Mouse (Mus musculus) gastrocnemius, postnatal 36 days (tissue): ENCODE measurements around the gene Slc17a7. TPM values are rescaled to one million over a fixed set of nuclear protein-coding genes. Genes with fewer than 3 reads are reported as not detected.

Source experiments
- microRNA-seq, 2 experiments: library from miRNA; unstranded; fragments of <30 nt; microRNA quantifications; one replicate each; pipeline ENCODE4 v1.2.0; 2021
- total RNA-seq, 2 experiments: library from RNA; stranded (reverse); gene quantifications; 2 replicates each; pipeline ENCODE4 v1.2.3; 2021

Gene Slc17a7
- total RNA-seq, 2 experiments from 2014 or later = 0.76 to 0.79 TPM

Small RNA genes within 50 kb of the gene (microRNA-seq; reads per million reads assigned to microRNA genes)
- gene Mir150 (726 to 763 reads per million in 2 experiments), gene Mir5121 (15.8 to 16.3 reads per million in 2 experiments), gene Mir7055 (0 reads per million in 2 experiments)

Other genes starting within 250 kb of the Slc17a7 start
- gene Ap2a1, start 234.5 kb upstream of the Slc17a7 start, total RNA-seq = 10 to 100 TPM; 55.0 to 56.3 TPM
- not detected for gene Tsks, start 220.7 kb upstream of the Slc17a7 start, total RNA-seq
- 1 to 10 TPM; 1.2 to 1.8 TPM for gene Cpt1c, start 189.1 kb upstream of the Slc17a7 start, total RNA-seq
- gene Prmt1, start 177.4 kb upstream of the Slc17a7 start, total RNA-seq = 100 to 1,000 TPM; 105 to 123 TPM
- gene Irf3, start 166.3 kb upstream of the Slc17a7 start, total RNA-seq = 10 to 100 TPM; 18.3 to 20.3 TPM
- 1 to 10 TPM; 8.0 to 8.9 TPM for gene Bcl2l12, start 165.2 kb upstream of the Slc17a7 start, total RNA-seq
- gene Scaf1, start 147.6 kb upstream of the Slc17a7 start, total RNA-seq = 10 to 100 TPM; 36.9 to 40.2 TPM
- 10 to 100 TPM; 20.6 to 21.8 TPM for gene Rras, start 146.0 kb upstream of the Slc17a7 start, total RNA-seq
- 10 to 100 TPM; 11.3 to 14.1 TPM for gene Prr12, start 111.1 kb upstream of the Slc17a7 start, total RNA-seq
- gene Nosip, start 101.5 kb upstream of the Slc17a7 start, total RNA-seq = 10 to 100 TPM; 29.0 to 30.8 TPM
- gene Prrg2, start 101.3 kb upstream of the Slc17a7 start, total RNA-seq = 1 to 10 TPM; 8.0 to 8.8 TPM
- 10 to 100 TPM; 17.3 to 20.9 TPM for gene Rcn3, start 71.7 kb upstream of the Slc17a7 start, total RNA-seq
- 10 to 100 TPM; 39.2 to 40.0 TPM for gene Fcgrt, start 60.1 kb upstream of the Slc17a7 start, total RNA-seq
- gene Rps11, start 39.5 kb upstream of the Slc17a7 start, total RNA-seq = 100 to 1,000 TPM; 388 to 460 TPM
- gene Rpl13a, start 35.2 kb upstream of the Slc17a7 start, total RNA-seq = 100 to 1,000 TPM; 488 to 598 TPM
- not detected for gene Gm45713, start 27.7 kb upstream of the Slc17a7 start, total RNA-seq
- 1 to 10 TPM; 2.8 to 4.0 TPM for gene Flt3l, start 27.5 kb upstream of the Slc17a7 start, total RNA-seq
- gene Pih1d1, start 9.6 kb upstream of the Slc17a7 start, total RNA-seq = 10 to 100 TPM; 28.6 to 36.2 TPM
- 10 to 100 TPM; 10.6 to 14.3 TPM for gene Aldh16a1, start 9.4 kb upstream of the Slc17a7 start, total RNA-seq
- gene Gfy, start 15.6 kb downstream of the Slc17a7 start, total RNA-seq = not detected
- not detected for gene Pth2, start 17.0 kb downstream of the Slc17a7 start, total RNA-seq
- not detected for gene Ccdc155, start 40.9 kb downstream of the Slc17a7 start, total RNA-seq
- not detected for gene Dkkl1, start 48.2 kb downstream of the Slc17a7 start, total RNA-seq
- 1 to 10 TPM; 2.7 to 3.3 TPM for gene Tead2, start 51.8 kb downstream of the Slc17a7 start, total RNA-seq
- 1 to 10 TPM in 1 of 2 experiments, under 1 TPM in 1; 0.79 to 1.5 TPM for gene Cd37, start 75.2 kb downstream of the Slc17a7 start, total RNA-seq
- gene Slc6a16, start 77.1 kb downstream of the Slc17a7 start, total RNA-seq = not detected
- gene Slc6a21, start 113.6 kb downstream of the Slc17a7 start, total RNA-seq = not detected
- 10 to 100 TPM; 20.1 to 20.7 TPM for gene Trpm4, start 169.8 kb downstream of the Slc17a7 start, total RNA-seq
- 100 to 1,000 TPM; 818 to 890 TPM for gene Hrc, start 171.3 kb downstream of the Slc17a7 start, total RNA-seq
- gene Ppfia3, start 203.1 kb downstream of the Slc17a7 start, total RNA-seq = under 1 TPM; 0.07 to 0.08 TPM
- not detected for gene Lin7b, start 206.6 kb downstream of the Slc17a7 start, total RNA-seq
- gene Snrnp70, start 231.8 kb downstream of the Slc17a7 start, total RNA-seq = 10 to 100 TPM; 70.2 to 84.1 TPM
- 10 to 100 TPM; 78.3 to 85.9 TPM for gene Kcna7, start 241.7 kb downstream of the Slc17a7 start, total RNA-seq
- 1 to 10 TPM; 3.4 to 5.5 TPM for gene Ntf5, start 249.7 kb downstream of the Slc17a7 start, total RNA-seq